Mouse (Mus musculus) urinary bladder, postnatal 10 days (tissue): ENCODE data around the gene Ccl27a.
"Not testable (repeated sequence)": the region's sequence is repeated elsewhere in the genome, so short reads cannot be mapped to it uniquely, and the experiment has no call there.

Experiments
- DNase-seq: peaks from one replicate; pipeline ENCODE4 v3.0.0; 2022; ENCODE audit warnings: low spot score

Gene Ccl27a

GRCm38 (mm10) chr4:41774002-41774401, at the start of gene Ccl27a:
Gene Ccl27a, minus strand, starts transcription at chr4:41774247.
- not testable (repeated sequence) for DNase-seq

GRCm38 (mm10) chr4:41783197-41783596, 9.2 kb upstream of the Ccl27a start:
- DNase-seq: not testable (repeated sequence)

- DNase-seq: not testable (repeated sequence)
Observed at GRCm38 (mm10) chr4:41782711-41783110, 8.7 kb upstream of the Ccl27a start.

- not testable (repeated sequence) for DNase-seq
Observed at GRCm38 (mm10) chr4:41781748-41782485, 7.9 kb upstream of the Ccl27a start.

GRCm38 (mm10) chr4:41781271-41781670, 7.2 kb upstream of the Ccl27a start:
- DNase-seq: not testable (repeated sequence)

- DNase-seq: not testable (repeated sequence)
Observed at GRCm38 (mm10) chr4:41775840-41776239, 1.8 kb upstream of the Ccl27a start.

- DNase-seq: not testable (repeated sequence)
Observed at GRCm38 (mm10) chr4:41774506-41774905, 459 bp upstream of the Ccl27a start.

GRCm38 (mm10) chr4:41773502-41773901, 545 bp downstream of the Ccl27a start:
- DNase-seq: not testable (repeated sequence)

- DNase-seq: not testable (repeated sequence)
Observed at GRCm38 (mm10) chr4:41772946-41773345, 1.1 kb downstream of the Ccl27a start.

GRCm38 (mm10) chr4:41767301-41767700, 6.7 kb downstream of the Ccl27a start:
- DNase-seq: not testable (repeated sequence)

GRCm38 (mm10) chr4:41763176-41763575, 10.9 kb downstream of the Ccl27a start:
- not testable (repeated sequence) for DNase-seq

- not testable (repeated sequence) for DNase-seq
Observed at GRCm38 (mm10) chr4:41762688-41763114, 11.3 kb downstream of the Ccl27a start.

GRCm38 (mm10) chr4:41762099-41762687, 11.9 kb downstream of the Ccl27a start:
- no peak for DNase-seq

GRCm38 (mm10) chr4:41761680-41762079, 12.4 kb downstream of the Ccl27a start:
- no peak for DNase-seq

- DNase-seq: no peak
Observed at GRCm38 (mm10) chr4:41760911-41761310, 13.1 kb downstream of the Ccl27a start.

- peak; percentile 73 for DNase-seq
Observed at GRCm38 (mm10) chr4:41760288-41760721, 13.7 kb downstream of the Ccl27a start.

- DNase-seq: no peak
Observed at GRCm38 (mm10) chr4:41759656-41760287, 14.3 kb downstream of the Ccl27a start.

GRCm38 (mm10) chr4:41759206-41759605, 14.8 kb downstream of the Ccl27a start:
- DNase-seq: no peak

GRCm38 (mm10) chr4:41758701-41759100, 15.3 kb downstream of the Ccl27a start:
- no peak for DNase-seq

GRCm38 (mm10) chr4:41758021-41758420, 16.0 kb downstream of the Ccl27a start:
- DNase-seq: no peak

- DNase-seq: no peak
Observed at GRCm38 (mm10) chr4:41757321-41757720, 16.7 kb downstream of the Ccl27a start.

- no peak for DNase-seq
Observed at GRCm38 (mm10) chr4:41756440-41756839, 17.6 kb downstream of the Ccl27a start.
